Mouse (Mus musculus) heart, adult 11 months (tissue): ENCODE measurements around the gene Smim24.
A peak's percentile ranks its signal among the peaks of the same experiment; 100 is the strongest.

ENCODE experiments used
- DNase-seq: peaks from one replicate; pipeline ENCODE4 v3.0.0; 2022

Gene Smim24

GRCm38 (mm10) chr10:81392781-81393185 lies at the start of gene Smim24:
Gene Smim24, plus strand, starts transcription at chr10:81393051.
- no peak for DNase-seq

GRCm38 (mm10) chr10:81344421-81345161 lies 48.3 kb upstream of the Smim24 start:
- no peak for DNase-seq

GRCm38 (mm10) chr10:81345162-81345534 lies 47.7 kb upstream of the Smim24 start:
- DNase-seq, result no peak

GRCm38 (mm10) chr10:81346453-81347067 lies 46.3 kb upstream of the Smim24 start:
- peak; percentile 95 for DNase-seq

GRCm38 (mm10) chr10:81349146-81349545 lies 43.7 kb upstream of the Smim24 start:
- peak; percentile 97 for DNase-seq

- no peak for DNase-seq
Observed at GRCm38 (mm10) chr10:81349961-81350350, 42.9 kb upstream of the Smim24 start.

- peak; percentile 100 for DNase-seq
Observed at GRCm38 (mm10) chr10:81350351-81351063, 42.3 kb upstream of the Smim24 start, which contains the start of gene Hmg20b. Gene Hmg20b, minus strand, starts transcription at chr10:81350480.

- peak; percentile 93 for DNase-seq
Observed at GRCm38 (mm10) chr10:81351678-81352291, 41.1 kb upstream of the Smim24 start.

GRCm38 (mm10) chr10:81354738-81355477 lies 37.9 kb upstream of the Smim24 start:
- peak; percentile 92 for DNase-seq

- DNase-seq, result no peak
Observed at GRCm38 (mm10) chr10:81355533-81355932, 37.3 kb upstream of the Smim24 start.

GRCm38 (mm10) chr10:81356352-81356990 lies 36.4 kb upstream of the Smim24 start:
- peak; percentile 96 for DNase-seq

- peak; percentile 99 for DNase-seq
Observed at GRCm38 (mm10) chr10:81356991-81357844, 35.6 kb upstream of the Smim24 start, which contains the start of gene Mfsd12. Gene Mfsd12, plus strand, starts transcription at chr10:81357491.

- DNase-seq, result peak; percentile 94
Observed at GRCm38 (mm10) chr10:81358209-81358608, 34.6 kb upstream of the Smim24 start.

- DNase-seq, result no peak
Observed at GRCm38 (mm10) chr10:81358841-81359240, 34.0 kb upstream of the Smim24 start.

- no peak for DNase-seq
Observed at GRCm38 (mm10) chr10:81360721-81361120, 32.1 kb upstream of the Smim24 start.

GRCm38 (mm10) chr10:81362336-81362949 lies 30.4 kb upstream of the Smim24 start:
- DNase-seq, result no peak

- DNase-seq, result peak; percentile 96
Observed at GRCm38 (mm10) chr10:81363436-81364346, 29.2 kb upstream of the Smim24 start.

GRCm38 (mm10) chr10:81364666-81365065 lies 28.2 kb upstream of the Smim24 start:
- peak; percentile 96 for DNase-seq

GRCm38 (mm10) chr10:81365073-81365472 lies 27.8 kb upstream of the Smim24 start:
- peak; percentile 96 for DNase-seq
